Comparison of ENCODE assay signal across 9 mouse cellular contexts in the genomic region with DNA sequence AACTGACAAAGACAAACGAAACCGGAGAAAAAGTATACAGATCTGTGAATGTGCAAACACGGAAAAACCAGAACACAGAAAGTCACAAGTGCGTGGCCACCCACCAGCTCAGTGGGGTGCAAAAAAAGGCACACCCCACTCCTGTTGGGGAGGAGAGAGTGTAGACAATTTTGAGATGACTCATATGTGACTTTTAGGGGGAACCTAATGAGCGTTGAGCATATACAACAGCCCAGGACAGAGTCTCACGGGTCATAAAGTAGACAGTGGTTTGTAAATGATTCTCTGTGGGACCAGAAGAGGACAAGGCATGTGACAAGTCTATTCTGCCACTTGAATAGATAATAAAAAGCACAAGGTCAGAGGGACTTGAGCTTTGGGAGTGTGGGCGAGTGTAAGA. TPM values are rescaled to one million over a fixed set of nuclear protein-coding genes. Genes with fewer than 3 reads are reported as not detected.
A peak's percentile ranks its signal among the peaks of the same experiment; 100 is the strongest.
DNase-seq lines count a peak whose midpoint lies in the region; ATAC-seq and TF ChIP-seq lines count a peak whose summit lies in the region.
"Had no signal": no experiment of that assay in that cellular context is flagged by ENCODE, and none has a peak within 500 bp of the region (broad histone marks: within the 10 kb centered on the region; RNA-seq: fewer than 3 reads in every experiment).

No protein-coding gene starts in this region.

- H3K27ac ChIP-seq in left cerebral cortex, adult 2 months, result peak overlapping the region; percentile 73
- H3K27ac ChIP-seq in forebrain, embryonic 14.5 days (ENCODE audit: low read depth, low read length), result peak overlapping the region; percentile 10; the same call in 1 of the 2 replicates
- peak overlapping the region; percentile 61; the same call in 1 of the 2 replicates for H3K27ac ChIP-seq in liver, embryonic 12.5 days
- H3K27ac ChIP-seq in olfactory bulb, adult 2 months (ENCODE audit: insufficient read depth, low read depth, low read length), result peak overlapping the region; percentile 86

- ATAC-seq in forebrain, embryonic 14.5 days, result no peak
- ATAC-seq in liver, embryonic 12.5 days, result peak; percentile 38; the same call in 1 of the 2 replicates
- ATAC-seq in megakaryocyte-erythroid progenitor cell, adult 5-6 weeks (replicated peaks; ENCODE audit: low FRiP score, low TSS enrichment, poor library complexity, severe bottlenecking), result no peak

- no peaks in the 10 kb centered on the region for H3K27me3 ChIP-seq in forebrain, embryonic 14.5 days (replicated peaks; ENCODE audit: control insufficient read depth, insufficient read depth, low read length)
- peaks cover 2% of the 10 kb centered on the region for H3K27me3 ChIP-seq in liver, embryonic 12.5 days (replicated peaks)

- no peak for TF ChIP-seq POLR2A in olfactory bulb, adult 2 months (IDR thresholded peaks at IDR 0.05; ENCODE audit: insufficient read depth, low read depth, low read length)

- H3K36me3 ChIP-seq in forebrain, embryonic 14.5 days (ENCODE audit: control insufficient read depth, insufficient read depth, low read length), result no peaks in the 10 kb centered on the region
- H3K36me3 ChIP-seq in liver, embryonic 12.5 days, result no peaks in the 10 kb centered on the region

- H3K4me2 ChIP-seq in forebrain, embryonic 14.5 days (ENCODE audit: low read length), result peak overlapping the region; percentile 14; the same call in 1 of the 2 replicates
- H3K4me2 ChIP-seq in liver, embryonic 12.5 days, result peak overlapping the region; percentile 23; the same call in 1 of the 2 replicates

- no peak for DNase-seq in left cerebral cortex, adult 2 months (ENCODE audit: extremely low spot score in 1 of 2, low spot score in 2 of 2)
- no peak for DNase-seq in left cerebral cortex, adult 18-20 months (ENCODE audit: low spot score in 2 of 2)
- no peak for DNase-seq in forebrain, embryonic 14.5 days (ENCODE audit: low spot score)
- DNase-seq in adrenal gland, postnatal 4 days (ENCODE audit: low spot score in 2 of 2), result no peak
- no peak for DNase-seq in T-cell, adult 2 months (ENCODE audit: low spot score)
- DNase-seq: cerebellum, postnatal 36 days had no signal

- no peak overlapping the region for H3K4me3 ChIP-seq in left cerebral cortex, adult 2 months
- no peak overlapping the region for H3K4me3 ChIP-seq in forebrain, embryonic 14.5 days (ENCODE audit: low read depth, low read length)
- no peak overlapping the region for H3K4me3 ChIP-seq in liver, embryonic 12.5 days
- no peak overlapping the region for H3K4me3 ChIP-seq in olfactory bulb, adult 2 months (ENCODE audit: insufficient read depth, low read depth, low read length)

- 47% methylated on average over 7 of the region's 7 CpGs for WGBS in forebrain, embryonic 14.5 days
- 38% methylated on average over 7 of the region's 7 CpGs for WGBS in liver, embryonic 12.5 days (ENCODE audit: insufficient replicate concordance)
- 12% methylated on average over 7 of the region's 7 CpGs for WGBS in olfactory bulb, adult 2 months

- no peak for TF ChIP-seq CTCF in left cerebral cortex, adult 2 months (IDR thresholded peaks at IDR 0.05)
- TF ChIP-seq CTCF in olfactory bulb, adult 2 months (IDR thresholded peaks at IDR 0.05; ENCODE audit: insufficient read depth, low read depth, low read length), result no peak

- intact Hi-C loops in left cerebral cortex, adult 2 months (cut with DNase I), result loop anchor here (5.0 kb wide), 1 partner anchor 81 kb away; no protein-coding TSS in a partner anchor

- H3K4me1 ChIP-seq in forebrain, embryonic 14.5 days (ENCODE audit: control insufficient read depth, insufficient read depth, low read length), result peaks cover 33% of the 10 kb centered on the region
- peaks cover 7% of the 10 kb centered on the region; the same call in 1 of the 2 replicates for H3K4me1 ChIP-seq in liver, embryonic 12.5 days
- H3K4me1 ChIP-seq in olfactory bulb, adult 2 months (ENCODE audit: control insufficient read depth, insufficient read depth, low read length), result peaks cover 61% of the 10 kb centered on the region

- no peak overlapping the region for H3K9ac ChIP-seq in forebrain, embryonic 14.5 days (ENCODE audit: low read length)
- no peak overlapping the region for H3K9ac ChIP-seq in liver, embryonic 12.5 days

- no peaks in the 10 kb centered on the region for H3K9me3 ChIP-seq in forebrain, embryonic 14.5 days (replicated peaks; ENCODE audit: control insufficient read depth, low read length)
- H3K9me3 ChIP-seq in liver, embryonic 12.5 days (replicated peaks), result no peaks in the 10 kb centered on the region

RNA-seq across cellular contexts. Expression of a gene that starts 4.9 kb away (rescaled TPM):
- total RNA-seq in left cerebral cortex, adult 2 months (2021), result 1 to 10 TPM; 5.5 to 7.2 TPM
- total RNA-seq in left cerebral cortex, adult 18-20 months (2021), result 1 to 10 TPM; 5.2 to 7.7 TPM
- 4.0 and 4.2 TPM in 2 replicates for polyA plus RNA-seq in forebrain, embryonic 14.5 days (2014; fragmentation: Nextera tagmentation; extraction: Ambion mirVana)
- not detected in 2 replicates for polyA plus RNA-seq in liver, embryonic 12.5 days (2016; fragmentation: Nextera tagmentation; extraction: Ambion mirVana)
- not detected in 2 replicates for polyA plus RNA-seq in olfactory bulb, adult 2 months (2012; ENCODE audit: insufficient read depth, insufficient read length, low replicate concordance, missing spikeins)
- 1 to 10 TPM in 1 of 2 experiments, under 1 TPM in 1; 0.45 to 1.1 TPM for total RNA-seq in adrenal gland, postnatal 4 days (2021)
- total RNA-seq in megakaryocyte-erythroid progenitor cell, adult 5-6 weeks (2014; fragmentation: Nextera tagmentation), result not detected in 2 replicates
- total RNA-seq in megakaryocyte-erythroid progenitor cell, adult 5-6 weeks (2017), result not detected in 2 replicates

RNA-seq across cellular contexts. Expression of a gene that starts 27.6 kb away (rescaled TPM):
- total RNA-seq in left cerebral cortex, adult 2 months (2021), result under 1 TPM; 0.09 to 0.14 TPM
- under 1 TPM; 0.09 to 0.14 TPM for total RNA-seq in left cerebral cortex, adult 18-20 months (2021)
- polyA plus RNA-seq in forebrain, embryonic 14.5 days (2014; fragmentation: Nextera tagmentation; extraction: Ambion mirVana), result 0.05 TPM in 1 of 2 replicates, not detected in the other
- not detected in 2 replicates for polyA plus RNA-seq in liver, embryonic 12.5 days (2016; fragmentation: Nextera tagmentation; extraction: Ambion mirVana)
- not detected in 2 replicates for polyA plus RNA-seq in olfactory bulb, adult 2 months (2012; ENCODE audit: insufficient read depth, insufficient read length, low replicate concordance, missing spikeins)
- total RNA-seq in adrenal gland, postnatal 4 days (2021), result under 1 TPM; 0.59 to 0.73 TPM
- 0.72 TPM in 1 of 2 replicates, not detected in the other for total RNA-seq in megakaryocyte-erythroid progenitor cell, adult 5-6 weeks (2014; fragmentation: Nextera tagmentation)
- not detected in 2 replicates for total RNA-seq in megakaryocyte-erythroid progenitor cell, adult 5-6 weeks (2017)

RNA-seq across cellular contexts. Expression of a gene that starts 39.1 kb away (rescaled TPM):
- total RNA-seq in left cerebral cortex, adult 2 months (2021), result 100 to 1,000 TPM; 714 to 742 TPM
- 100 to 1,000 TPM; 731 to 809 TPM for total RNA-seq in left cerebral cortex, adult 18-20 months (2021)
- polyA plus RNA-seq in forebrain, embryonic 14.5 days (2014; fragmentation: Nextera tagmentation; extraction: Ambion mirVana), result 149 and 157 TPM in 2 replicates
- polyA plus RNA-seq in liver, embryonic 12.5 days (2016; fragmentation: Nextera tagmentation; extraction: Ambion mirVana), result 41.3 and 42.3 TPM in 2 replicates
- not detected in 2 replicates for polyA plus RNA-seq in olfactory bulb, adult 2 months (2012; ENCODE audit: insufficient read depth, insufficient read length, low replicate concordance, missing spikeins)
- 100 to 1,000 TPM; 412 to 422 TPM for total RNA-seq in adrenal gland, postnatal 4 days (2021)
- total RNA-seq in megakaryocyte-erythroid progenitor cell, adult 5-6 weeks (2014; fragmentation: Nextera tagmentation), result 10.8 and 12.3 TPM in 2 replicates
- total RNA-seq in megakaryocyte-erythroid progenitor cell, adult 5-6 weeks (2017), result 17.6 and 23.6 TPM in 2 replicates

Comparison
In these comparisons a context has a peak if more than half of its experiments do, and no peak if none do; other contexts are left out.
1. H3K27ac ChIP-seq: peak in every context shown above with its lines; median percentile 86 in olfactory bulb, adult 2 months; 73 in left cerebral cortex, adult 2 months; 61 in liver, embryonic 12.5 days; 10 in forebrain, embryonic 14.5 days.
2. RNA of a gene that starts 39.1 kb away (total RNA-seq): 731 to 809 TPM in left cerebral cortex, adult 18-20 months, 714 to 742 TPM in left cerebral cortex, adult 2 months and 412 to 422 TPM in adrenal gland, postnatal 4 days; 10.8 to 23.6 TPM in megakaryocyte-erythroid progenitor cell, adult 5-6 weeks; every median in the first group is over 10 times any median in the second.